Mouse (Mus musculus) kidney, embryonic 15.5 days (tissue): ENCODE measurements around the gene Shisa7. TPM values are rescaled to one million over a fixed set of nuclear protein-coding genes. Genes with fewer than 3 reads are reported as not detected.
A peak's percentile ranks its signal among the peaks of the same experiment; 100 is the strongest.
"Not testable (repeated sequence)": the region's sequence is repeated elsewhere in the genome, so short reads cannot be mapped to it uniquely, and the experiment has no call there.

ENCODE experiments used
- ATAC-seq: fragments of 200-750 bp; cut with Nextera tagmentation; replicated peaks from 2 replicates; pipeline ENCODE4 v1.8.0; 2017; ENCODE audit warnings: moderate TSS enrichment; ENCODE audit not compliant: low FRiP score
- H3K27ac ChIP-seq: fragments of 300-500 bp; sonication (generic); 2 replicates; pipeline ENCODE4 v1.5.1; 2015; ENCODE audit warnings: mild to moderate bottlenecking, inconsistent platforms
- H3K27me3 ChIP-seq: fragments of 300-500 bp; sonication (generic); 2 replicates; pipeline ENCODE4 v1.6.1; 2015; ENCODE audit warnings: inconsistent platforms
- H3K36me3 ChIP-seq: fragments of 300-500 bp; sonication (generic); 2 replicates; pipeline ENCODE4 v1.6.1; 2015; ENCODE audit warnings: inconsistent platforms
- H3K4me1 ChIP-seq: fragments of 300-500 bp; sonication (generic); 2 replicates; pipeline ENCODE4 v1.6.1; 2015; ENCODE audit warnings: inconsistent platforms
- H3K4me2 ChIP-seq: fragments of 300-500 bp; sonication (generic); 2 replicates; pipeline ENCODE4 v1.6.1; 2015; ENCODE audit warnings: moderate library complexity, mild to moderate bottlenecking, inconsistent platforms
- H3K4me3 ChIP-seq: fragments of 300-500 bp; sonication (generic); replicated peaks from 2 replicates; pipeline ENCODE4 v1.5.1; 2015; ENCODE audit warnings: mild to moderate bottlenecking, inconsistent platforms
- H3K9ac ChIP-seq: fragments of 300-500 bp; sonication (generic); 2 replicates; pipeline ENCODE4 v1.6.1; 2015; ENCODE audit warnings: mild to moderate bottlenecking, inconsistent platforms
- H3K9me3 ChIP-seq: fragments of 300-500 bp; sonication (generic); replicated peaks from 2 replicates; pipeline ENCODE4 v1.6.1; 2016; ENCODE audit warnings: inconsistent platforms
- WGBS: fragments of 180-500 bp; shearing (Covaris S2); methylation state at CpG from one replicate; pipeline ENCODE4 v1.1.7; 2015; ENCODE audit warnings: mixed read lengths; 5-methylcytosine and 5-hydroxymethylcytosine counted together
- polyA plus RNA-seq: library from polyadenylated mRNA; unstranded; fragments of >200 nt; fragmentation: Nextera tagmentation; extraction: Ambion mirVana; gene quantifications from 2 replicates; pipeline ENCODE4 v1.2.1, GENCODE M21; 2015

Gene Shisa7
- polyA plus RNA-seq, 1 experiment from 2014 or later = 0.84 TPM

GRCm38 (mm10) chr7:4863541-4864080 is 19.1 kb upstream of the Shisa7 start:
- Histone ChIP-seq H3K4me2 (no peak overlapping the region), H3K27ac (0 out of 2 replicates have a peak overlapping the region, but pooled peaks have one; percentile 22), H3K9me3 (no peaks in the 10 kb centered on the region), H3K9ac (no peak overlapping the region), H3K4me1 (peaks cover 19% of the 10 kb centered on the region), H3K36me3 (no peaks in the 10 kb centered on the region), H3K4me3 (no peak overlapping the region), H3K27me3 (0 out of 2 replicates have a peak, but pooled peaks cover 3% of the 10 kb centered on the region)
- WGBS = 74% methylated on average over 7 of the region's 7 CpGs
- no peak for ATAC-seq

- Histone ChIP-seq H3K9ac (no peak overlapping the region), H3K36me3 (no peaks in the 10 kb centered on the region), H3K4me3 (no peak overlapping the region), H3K27ac (0 out of 2 replicates have a peak overlapping the region, but pooled peaks have one; percentile 22), H3K4me1 (peaks cover 19% of the 10 kb centered on the region), H3K9me3 (no peaks in the 10 kb centered on the region), H3K4me2 (no peak overlapping the region), H3K27me3 (0 out of 2 replicates have a peak, but pooled peaks cover 3% of the 10 kb centered on the region)
- 50% methylated on average over 1 of the region's 1 CpGs for WGBS
- no peak for ATAC-seq
Measured at GRCm38 (mm10) chr7:4863041-4863440, 18.5 kb upstream of the Shisa7 start.

GRCm38 (mm10) chr7:4860926-4861325 is 16.4 kb upstream of the Shisa7 start:
- 73% methylated on average over 3 of the region's 3 CpGs for WGBS
- not testable (repeated sequence) for ATAC-seq

GRCm38 (mm10) chr7:4859418-4859978 is 15.0 kb upstream of the Shisa7 start:
- Histone ChIP-seq H3K4me3 (no peak overlapping the region), H3K9ac (no peak overlapping the region), H3K36me3 (no peaks in the 10 kb centered on the region), H3K27ac (no peak overlapping the region), H3K4me1 (0 out of 2 replicates have a peak, but pooled peaks cover 2% of the 10 kb centered on the region), H3K27me3 (0 out of 2 replicates have a peak, but pooled peaks cover 6% of the 10 kb centered on the region), H3K9me3 (no peaks in the 10 kb centered on the region), H3K4me2 (no peak overlapping the region)
- no peak for ATAC-seq
- WGBS = 62% methylated on average over 12 of the region's 12 CpGs

More at GRCm38 (mm10) chr7:4860926-4861325, 16.4 kb upstream of the Shisa7 start:
- not testable (repeated sequence) for H3K4me1 ChIP-seq, H3K27me3 ChIP-seq, H3K4me2 ChIP-seq, H3K4me3 ChIP-seq, H3K27ac ChIP-seq, H3K9ac ChIP-seq, H3K9me3 ChIP-seq, H3K36me3 ChIP-seq

GRCm38 (mm10) chr7:4857321-4857720 is 12.8 kb upstream of the Shisa7 start:
- H3K4me1 ChIP-seq = no peaks in the 10 kb centered on the region
- ATAC-seq = no peak
- H3K27ac ChIP-seq = no peak overlapping the region
- no peaks in the 10 kb centered on the region for H3K9me3 ChIP-seq
- 0 out of 2 replicates have a peak, but pooled peaks cover 6% of the 10 kb centered on the region for H3K27me3 ChIP-seq
- H3K4me3 ChIP-seq = no peak overlapping the region
- H3K4me2 ChIP-seq = no peak overlapping the region
- H3K36me3 ChIP-seq = no peaks in the 10 kb centered on the region
- no peak overlapping the region for H3K9ac ChIP-seq
- 66% methylated on average over 7 of the region's 7 CpGs for WGBS

- no peak for ATAC-seq
- 0 out of 2 replicates have a peak, but pooled peaks cover 6% of the 10 kb centered on the region for H3K27me3 ChIP-seq
- WGBS = 88% methylated on average over 9 of the region's 9 CpGs
Measured at GRCm38 (mm10) chr7:4856508-4856907, 12.0 kb upstream of the Shisa7 start.

GRCm38 (mm10) chr7:4853613-4854012 is 9.1 kb upstream of the Shisa7 start:
- no peak for ATAC-seq
- H3K27me3 ChIP-seq = 0 out of 2 replicates have a peak, but pooled peaks cover 8% of the 10 kb centered on the region
- H3K9me3 ChIP-seq = no peaks in the 10 kb centered on the region
- no peak overlapping the region for H3K9ac ChIP-seq
- no peaks in the 10 kb centered on the region for H3K36me3 ChIP-seq
- 80% methylated on average over 3 of the region's 3 CpGs for WGBS
- no peak overlapping the region for H3K4me2 ChIP-seq
- no peak overlapping the region for H3K27ac ChIP-seq
- no peak overlapping the region for H3K4me3 ChIP-seq
- H3K4me1 ChIP-seq = no peaks in the 10 kb centered on the region

More at GRCm38 (mm10) chr7:4856508-4856907, 12.0 kb upstream of the Shisa7 start:
- no peak overlapping the region for H3K4me2 ChIP-seq
- H3K4me3 ChIP-seq = no peak overlapping the region
- no peaks in the 10 kb centered on the region for H3K4me1 ChIP-seq
- H3K9me3 ChIP-seq = no peaks in the 10 kb centered on the region
- no peak overlapping the region for H3K9ac ChIP-seq
- H3K36me3 ChIP-seq = no peaks in the 10 kb centered on the region
- H3K27ac ChIP-seq = no peak overlapping the region

GRCm38 (mm10) chr7:4851315-4851688 is 6.8 kb upstream of the Shisa7 start:
- Histone ChIP-seq H3K9me3 (no peaks in the 10 kb centered on the region), H3K27ac (no peak overlapping the region), H3K9ac (no peak overlapping the region), H3K4me3 (no peak overlapping the region), H3K4me2 (no peak overlapping the region), H3K36me3 (no peaks in the 10 kb centered on the region), H3K27me3 (peaks cover 16% of the 10 kb centered on the region), H3K4me1 (no peaks in the 10 kb centered on the region)
- ATAC-seq = no peak
- 80% methylated on average over 8 of the region's 8 CpGs for WGBS

GRCm38 (mm10) chr7:4850621-4851314 is 6.3 kb upstream of the Shisa7 start:
- Histone ChIP-seq H3K9ac (no peak overlapping the region), H3K36me3 (no peaks in the 10 kb centered on the region), H3K4me3 (no peak overlapping the region), H3K9me3 (no peaks in the 10 kb centered on the region), H3K27me3 (peaks cover 19% of the 10 kb centered on the region), H3K4me2 (no peak overlapping the region), H3K27ac (no peak overlapping the region), H3K4me1 (no peaks in the 10 kb centered on the region)
- WGBS = 77% methylated on average over 11 of the region's 11 CpGs
- ATAC-seq = no peak

GRCm38 (mm10) chr7:4849372-4849771 is 4.9 kb upstream of the Shisa7 start:
- WGBS = 48% methylated on average over 9 of the region's 9 CpGs
- Histone ChIP-seq H3K27ac (no peak overlapping the region), H3K27me3 (peaks cover 31% of the 10 kb centered on the region), H3K36me3 (no peaks in the 10 kb centered on the region), H3K4me1 (peaks cover 7% of the 10 kb centered on the region), H3K9ac (no peak overlapping the region), H3K9me3 (no peaks in the 10 kb centered on the region), H3K4me3 (no peak overlapping the region), H3K4me2 (no peak overlapping the region)
- no peak for ATAC-seq

GRCm38 (mm10) chr7:4844917-4845309 is 417 bp upstream of the Shisa7 start:
- WGBS = 2% methylated on average over 13 of the region's 13 CpGs
- peak overlapping the region; percentile 29; the same call in 1 of the 2 replicates for H3K9ac ChIP-seq
- no peaks in the 10 kb centered on the region for H3K36me3 ChIP-seq
- peak overlapping the region; percentile 95 for H3K4me2 ChIP-seq
- H3K9me3 ChIP-seq = no peaks in the 10 kb centered on the region
- no peak overlapping the region for H3K27ac ChIP-seq
- H3K4me3 ChIP-seq = peak overlapping the region; percentile 50
- peaks cover 30% of the 10 kb centered on the region for H3K4me1 ChIP-seq
- peak; percentile 83 for ATAC-seq
- H3K27me3 ChIP-seq = peaks cover 73% of the 10 kb centered on the region

GRCm38 (mm10) chr7:4843604-4844244 is 772 bp downstream of the Shisa7 start:
- WGBS = under 1% methylated on average over 34 of the region's 34 CpGs
- no peak overlapping the region for H3K27ac ChIP-seq
- H3K9me3 ChIP-seq = no peaks in the 10 kb centered on the region
- peak overlapping the region; percentile 95 for H3K4me2 ChIP-seq
- ATAC-seq = peak; percentile 27; the same call in 1 of the 2 replicates
- H3K36me3 ChIP-seq = no peaks in the 10 kb centered on the region
- peaks cover 74% of the 10 kb centered on the region for H3K27me3 ChIP-seq
- 0 out of 2 replicates have a peak overlapping the region, but pooled peaks have one; percentile 29 for H3K9ac ChIP-seq
- H3K4me3 ChIP-seq = peak overlapping the region; percentile 50
- peaks cover 30% of the 10 kb centered on the region for H3K4me1 ChIP-seq
